Mouse (Mus musculus) small intestine, adult 2 months (tissue): ENCODE measurements around the gene Rnf24.

Experiments used
- CTCF ChIP-seq: fragments of 200-500 bp; IDR thresholded peaks from 2 replicates; pipeline ENCODE4 v1.5.1; 2012; ENCODE audit warnings: low read depth, mild to moderate bottlenecking, control low read depth, inconsistent platforms, low read length, moderate library complexity, mixed read lengths; ENCODE audit not compliant: insufficient replicate concordance, insufficient read length; ENCODE audit errors: extremely low read depth
- POLR2A ChIP-seq: fragments of 200-500 bp; IDR thresholded peaks from 2 replicates; pipeline ENCODE4 v1.6.1; 2012; ENCODE audit warnings: low read depth, mild to moderate bottlenecking, control low read depth, inconsistent platforms, low read length, moderate library complexity

- TF ChIP-seq CTCF (no peak), POLR2A (no peak)
These were observed 24.4 kb upstream of the Rnf24 start for GRCm38 (mm10) chr2:131377055-131377454.
